Mouse (Mus musculus) MEL (cell line): ENCODE measurements around the gene Itgb1bp1.

ENCODE experiments used
- CHD1 ChIP-seq: IDR thresholded peaks from 2 replicates; pipeline ENCODE4 v1.6.1; 2012; ENCODE audit warnings: low read depth, mild to moderate bottlenecking, inconsistent platforms, low read length, improper control_type of control experiment
- CTCF ChIP-seq, 3 experiments: IDR thresholded peaks in 2 of 3; conservative IDR thresholded peaks in 1 of 3; 2 replicates each; pipeline ENCODE4 v1.5.1; 2011 to 2012; ENCODE audit warnings: low read length in 3 of 3, low read depth in 2 of 3, mild to moderate bottlenecking in 2 of 3, improper control_type of control experiment in 1 of 3, inconsistent platforms in 1 of 3, mixed read lengths in 1 of 3, moderate library complexity in 1 of 3; ENCODE audit not compliant: control insufficient read depth in 1 of 3, insufficient read depth in 1 of 3, poor library complexity in 1 of 3, severe bottlenecking in 1 of 3
- GABPA ChIP-seq: IDR thresholded peaks from 2 replicates; pipeline ENCODE4 v1.6.1; 2012; ENCODE audit warnings: low read depth, mild to moderate bottlenecking, inconsistent platforms, low read length, improper control_type of control experiment, moderate library complexity
- GATA1 ChIP-seq: IDR thresholded peaks from 2 replicates; pipeline ENCODE4 v1.6.1; 2011; ENCODE audit warnings: low read depth, low read length, improper control_type of control experiment
- MAFK ChIP-seq: IDR thresholded peaks from 2 replicates; pipeline ENCODE4 v1.6.1; 2011; ENCODE audit warnings: low read depth, mild to moderate bottlenecking, low read length, improper control_type of control experiment, borderline replicate concordance
- MAX ChIP-seq: IDR thresholded peaks from 2 replicates; pipeline ENCODE4 v1.6.1; 2011; ENCODE audit warnings: low read length, improper control_type of control experiment
- MAZ ChIP-seq: IDR thresholded peaks from 2 replicates; pipeline ENCODE4 v1.6.1; 2012; ENCODE audit warnings: low read depth, mild to moderate bottlenecking, inconsistent platforms, low read length, improper control_type of control experiment
- NELFE ChIP-seq: IDR thresholded peaks from 2 replicates; pipeline ENCODE4 v1.6.1; 2011; ENCODE audit warnings: low read depth, low read length, improper control_type of control experiment
- POLR2A ChIP-seq, 2 experiments: IDR thresholded peaks; 2 replicates each; pipeline ENCODE4 v1.6.1; 2011 to 2012; ENCODE audit warnings: low read length in 2 of 2, mild to moderate bottlenecking in 2 of 2, control low read depth in 1 of 2, improper control_type of control experiment in 1 of 2, low read depth in 1 of 2, moderate library complexity in 1 of 2; ENCODE audit not compliant: control insufficient read depth in 1 of 2, insufficient read depth in 1 of 2, poor library complexity in 1 of 2
- RAD21 ChIP-seq: IDR thresholded peaks from 2 replicates; pipeline ENCODE4 v1.6.1; 2011; ENCODE audit warnings: mild to moderate bottlenecking, low read depth, low read length, improper control_type of control experiment
- TAL1 ChIP-seq: IDR thresholded peaks from 2 replicates; pipeline ENCODE4 v1.6.1; 2012; ENCODE audit warnings: mild to moderate bottlenecking, inconsistent platforms, low read length, moderate library complexity, mixed read lengths
- USF1 ChIP-seq: IDR thresholded peaks from 2 replicates; pipeline ENCODE4 v1.6.1; 2014; ENCODE audit warnings: low read depth, mild to moderate bottlenecking, inconsistent platforms, low read length, improper control_type of control experiment, moderate library complexity
- ZC3H11A ChIP-seq: IDR thresholded peaks from 2 replicates; pipeline ENCODE4 v1.6.1; 2012; ENCODE audit warnings: low read depth, mild to moderate bottlenecking, inconsistent platforms, low read length, improper control_type of control experiment
- ZNF384 ChIP-seq: IDR thresholded peaks from 2 replicates; pipeline ENCODE4 v1.6.1; 2012; ENCODE audit warnings: low read depth, mild to moderate bottlenecking, inconsistent platforms, low read length, improper control_type of control experiment

DNA sequence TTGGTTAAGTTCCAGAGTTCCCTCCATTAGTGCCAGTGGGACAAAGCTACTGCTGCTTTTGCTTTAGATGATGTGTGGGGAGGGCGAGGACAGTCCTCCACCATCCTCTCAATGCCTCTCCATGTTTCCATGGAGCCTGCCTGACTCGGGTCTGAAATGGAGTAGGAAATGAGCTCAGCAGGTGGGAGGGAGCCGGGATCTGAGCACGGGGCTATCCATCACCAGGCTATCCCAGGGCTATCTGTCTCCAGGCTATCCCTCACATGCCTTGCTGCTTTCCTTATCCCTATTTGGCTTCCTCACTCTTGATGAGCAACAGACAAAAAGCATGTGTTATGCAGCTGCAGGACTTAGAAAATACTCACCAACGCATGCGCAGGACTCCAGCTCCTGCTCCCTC is 45.6 kb upstream of the Itgb1bp1 start:
- TF ChIP-seq CTCF (IDR thresholded peaks at IDR 0.05 in 2 of 3, conservative IDR thresholded peaks at IDR 0.05 in 1 of 3; ENCODE audit: control insufficient read depth in 1 of 3, insufficient read depth in 1 of 3, low read depth in 2 of 3, low read length in 3 of 3, poor library complexity in 1 of 3, severe bottlenecking in 1 of 3) (no peak), MAFK (no peak), RAD21 (no peak), USF1 (no peak), MAZ (no peak), ZC3H11A (no peak), CHD1 (no peak), GATA1 (no peak), ZNF384 (no peak), POLR2A (IDR thresholded peaks at IDR 0.05; ENCODE audit: control insufficient read depth in 1 of 2, insufficient read depth in 1 of 2, low read depth in 1 of 2, low read length in 2 of 2, poor library complexity in 1 of 2) (no peak), GABPA (no peak), MAX (no peak), TAL1 (no peak), NELFE (no peak)
